Mouse (Mus musculus): Measurements from ENCODE around the gene Tm4sf20.

- TF ChIP-seq CTCF (conservative IDR thresholded peaks at IDR 0.05 in 1 of 2, IDR thresholded peaks at IDR 0.05 in 1 of 2; ENCODE audit: low read depth in 2 of 2, low read length in 2 of 2): no peak
- TF ChIP-seq E2F4 (IDR thresholded peaks at IDR 0.05; ENCODE audit: insufficient replicate concordance, low read depth, low read length): no peak
- TF ChIP-seq POLR2AphosphoS2 (IDR thresholded peaks at IDR 0.05; ENCODE audit: low read depth, low read length): no peak
- TF ChIP-seq ZNF384 (IDR thresholded peaks at IDR 0.05; ENCODE audit: low read depth, low read length): no peak
- no peak for TF ChIP-seq NRF1 (IDR thresholded peaks at IDR 0.05; ENCODE audit: low read depth, low read length)
- no peak for TF ChIP-seq CHD1 (IDR thresholded peaks at IDR 0.05; ENCODE audit: low read depth, low read length)
- TF ChIP-seq ELF1 (IDR thresholded peaks at IDR 0.05; ENCODE audit: low read depth, low read length): no peak
- no peak for TF ChIP-seq JUND (conservative IDR thresholded peaks at IDR 0.05; ENCODE audit: low read depth, low read length)
- no peak for TF ChIP-seq USF1 (IDR thresholded peaks at IDR 0.05; ENCODE audit: low read depth, low read length)
- no peak for TF ChIP-seq MYC (IDR thresholded peaks at IDR 0.05; ENCODE audit: low read depth, low read length)
- TF ChIP-seq POLR2A (IDR thresholded peaks at IDR 0.05; ENCODE audit: low read depth, low read length): no peak
- TF ChIP-seq MAFK (IDR thresholded peaks at IDR 0.05; ENCODE audit: insufficient replicate concordance, low read length): no peak
- TF ChIP-seq GABPA (IDR thresholded peaks at IDR 0.05; ENCODE audit: insufficient replicate concordance, low read depth, low read length): no peak
- TF ChIP-seq SIN3A (IDR thresholded peaks at IDR 0.05; ENCODE audit: low read length): no peak
Measured at GRCm38 (mm10) chr1:82797088-82797487, 28.8 kb upstream of the Tm4sf20 start.
